Mouse (Mus musculus): ENCODE results near the gene Smarcc1. TPM values are rescaled to one million over a fixed set of nuclear protein-coding genes. Genes with fewer than 3 reads are reported as not detected.
A peak's percentile ranks its signal among the peaks of the same experiment; 100 is the strongest.
"Not testable (repeated sequence)": the region's sequence is repeated elsewhere in the genome, so short reads cannot be mapped to it uniquely, and the experiment has no call there.

The Smarcc1 gene
- polyA plus RNA-seq, 1 experiment from 2014 or later, result 58.1 TPM

GRCm38 (mm10) chr9:110139119-110139518, 21.6 kb downstream of the Smarcc1 start:
- Histone ChIP-seq H3K27ac (no peak overlapping the region), H3K9ac (ENCODE audit: low read depth, low read length) (no peak overlapping the region), H3K4me3 (replicated peaks; ENCODE audit: low read depth, low read length) (no peak overlapping the region), H3K36me3 (ENCODE audit: insufficient read depth, low read length) (peaks cover 22% of the 10 kb centered on the region; the same call in 1 of the 2 replicates), H3K4me1 (replicated peaks; ENCODE audit: insufficient read depth, low read length) (no peaks in the 10 kb centered on the region), H3K4me2 (ENCODE audit: low read length) (no peak overlapping the region), H3K9me3 (replicated peaks; ENCODE audit: low read length) (no peaks in the 10 kb centered on the region), H3K27me3 (ENCODE audit: insufficient read depth, low read length) (no peaks in the 10 kb centered on the region)
- no peak for TF ChIP-seq CTCF (IDR thresholded peaks at IDR 0.05; ENCODE audit: low read depth)
- no peak for DNase-seq (ENCODE audit: low spot score)
- WGBS, result 86% methylated on average over 4 of the region's 4 CpGs
- ATAC-seq (replicated peaks; ENCODE audit: low FRiP score, low read depth), result no peak

GRCm38 (mm10) chr9:110142097-110142496, 24.6 kb downstream of the Smarcc1 start:
- no peak overlapping the region for H3K4me3 ChIP-seq (replicated peaks; ENCODE audit: low read depth, low read length)
- H3K9me3 ChIP-seq (replicated peaks; ENCODE audit: low read length), result no peaks in the 10 kb centered on the region
- peaks cover 13% of the 10 kb centered on the region; the same call in 1 of the 2 replicates for H3K36me3 ChIP-seq (ENCODE audit: insufficient read depth, low read length)
- no peak overlapping the region for H3K4me2 ChIP-seq (ENCODE audit: low read length)
- DNase-seq (ENCODE audit: low spot score) (no peak), ATAC-seq (replicated peaks; ENCODE audit: low FRiP score, low read depth) (no peak)
- H3K4me1 ChIP-seq (replicated peaks; ENCODE audit: insufficient read depth, low read length), result no peaks in the 10 kb centered on the region
- no peak overlapping the region for H3K27ac ChIP-seq
- no peak overlapping the region for H3K9ac ChIP-seq (ENCODE audit: low read depth, low read length)
- TF ChIP-seq CTCF (IDR thresholded peaks at IDR 0.05; ENCODE audit: low read depth), result no peak
- WGBS, result 93% methylated on average over 1 of the region's 1 CpGs
- no peaks in the 10 kb centered on the region for H3K27me3 ChIP-seq (ENCODE audit: insufficient read depth, low read length)

- H3K4me1 ChIP-seq (replicated peaks; ENCODE audit: insufficient read depth, low read length), result no peaks in the 10 kb centered on the region
- no peak overlapping the region for H3K4me2 ChIP-seq (ENCODE audit: low read length)
- no peak for TF ChIP-seq CTCF (IDR thresholded peaks at IDR 0.05; ENCODE audit: low read depth)
- H3K9ac ChIP-seq (ENCODE audit: low read depth, low read length), result no peak overlapping the region
- ATAC-seq (replicated peaks; ENCODE audit: low FRiP score, low read depth), result no peak
- WGBS, result 67% methylated on average over 2 of the region's 2 CpGs
- H3K27ac ChIP-seq, result no peak overlapping the region
- DNase-seq (ENCODE audit: low spot score), result no peak
- H3K4me3 ChIP-seq (replicated peaks; ENCODE audit: low read depth, low read length), result no peak overlapping the region
- H3K27me3 ChIP-seq (ENCODE audit: insufficient read depth, low read length), result no peaks in the 10 kb centered on the region
- H3K9me3 ChIP-seq (replicated peaks; ENCODE audit: low read length), result no peaks in the 10 kb centered on the region
- peaks cover 19% of the 10 kb centered on the region; the same call in 1 of the 2 replicates for H3K36me3 ChIP-seq (ENCODE audit: insufficient read depth, low read length)
These were observed 31.1 kb downstream of the Smarcc1 start for GRCm38 (mm10) chr9:110148598-110148997.

GRCm38 (mm10) chr9:110159036-110159435, 41.5 kb downstream of the Smarcc1 start:
- no peaks in the 10 kb centered on the region for H3K4me1 ChIP-seq (replicated peaks; ENCODE audit: insufficient read depth, low read length)
- peaks cover 45% of the 10 kb centered on the region for H3K36me3 ChIP-seq (ENCODE audit: insufficient read depth, low read length)
- no peaks in the 10 kb centered on the region for H3K9me3 ChIP-seq (replicated peaks; ENCODE audit: low read length)
- DNase-seq (ENCODE audit: low spot score) (no peak), ATAC-seq (replicated peaks; ENCODE audit: low FRiP score, low read depth) (no peak)
- H3K4me3 ChIP-seq (replicated peaks; ENCODE audit: low read depth, low read length), result no peak overlapping the region
- no peaks in the 10 kb centered on the region for H3K27me3 ChIP-seq (ENCODE audit: insufficient read depth, low read length)
- TF ChIP-seq CTCF (IDR thresholded peaks at IDR 0.05; ENCODE audit: low read depth), result no peak
- no peak overlapping the region for H3K27ac ChIP-seq
- H3K9ac ChIP-seq (ENCODE audit: low read depth, low read length), result no peak overlapping the region
- H3K4me2 ChIP-seq (ENCODE audit: low read length), result no peak overlapping the region
- 100% methylated on average over 1 of the region's 1 CpGs for WGBS

GRCm38 (mm10) chr9:110160486-110160885, 43.0 kb downstream of the Smarcc1 start:
- not testable (repeated sequence) for H3K4me2 ChIP-seq (ENCODE audit: low read length); H3K27ac ChIP-seq; H3K4me3 ChIP-seq (replicated peaks; ENCODE audit: low read depth, low read length); DNase-seq (ENCODE audit: low spot score); H3K9me3 ChIP-seq (replicated peaks; ENCODE audit: low read length); H3K9ac ChIP-seq (ENCODE audit: low read depth, low read length); H3K27me3 ChIP-seq (ENCODE audit: insufficient read depth, low read length); H3K4me1 ChIP-seq (replicated peaks; ENCODE audit: insufficient read depth, low read length); ATAC-seq (replicated peaks; ENCODE audit: low FRiP score, low read depth)
- WGBS, result 94% methylated on average over 2 of the region's 2 CpGs
- peaks cover 48% of the 10 kb centered on the region for H3K36me3 ChIP-seq (ENCODE audit: insufficient read depth, low read length)

- no peak overlapping the region for H3K9ac ChIP-seq (ENCODE audit: low read depth, low read length)
- no peak overlapping the region for H3K4me2 ChIP-seq (ENCODE audit: low read length)
- H3K27me3 ChIP-seq (ENCODE audit: insufficient read depth, low read length), result no peaks in the 10 kb centered on the region
- peaks cover 44% of the 10 kb centered on the region for H3K36me3 ChIP-seq (ENCODE audit: insufficient read depth, low read length)
- no peaks in the 10 kb centered on the region for H3K4me1 ChIP-seq (replicated peaks; ENCODE audit: insufficient read depth, low read length)
- no peak for TF ChIP-seq CTCF (IDR thresholded peaks at IDR 0.05; ENCODE audit: low read depth)
- ATAC-seq (replicated peaks; ENCODE audit: low FRiP score, low read depth) (no peak), DNase-seq (ENCODE audit: low spot score) (peak; percentile 9)
- no peak overlapping the region for H3K27ac ChIP-seq
- no peak overlapping the region for H3K4me3 ChIP-seq (replicated peaks; ENCODE audit: low read depth, low read length)
- WGBS, result 66% methylated on average over 5 of the region's 5 CpGs
- no peaks in the 10 kb centered on the region for H3K9me3 ChIP-seq (replicated peaks; ENCODE audit: low read length)
These were observed 44.9 kb downstream of the Smarcc1 start for GRCm38 (mm10) chr9:110162441-110162840.

GRCm38 (mm10) chr9:110163071-110163470, 45.6 kb downstream of the Smarcc1 start:
- Histone ChIP-seq H3K27me3 (ENCODE audit: insufficient read depth, low read length) (no peaks in the 10 kb centered on the region), H3K36me3 (ENCODE audit: insufficient read depth, low read length) (peaks cover 45% of the 10 kb centered on the region), H3K4me1 (replicated peaks; ENCODE audit: insufficient read depth, low read length) (no peaks in the 10 kb centered on the region), H3K9ac (ENCODE audit: low read depth, low read length) (no peak overlapping the region), H3K9me3 (replicated peaks; ENCODE audit: low read length) (no peaks in the 10 kb centered on the region), H3K4me2 (ENCODE audit: low read length) (no peak overlapping the region), H3K4me3 (replicated peaks; ENCODE audit: low read depth, low read length) (no peak overlapping the region), H3K27ac (no peak overlapping the region)
- ATAC-seq (replicated peaks; ENCODE audit: low FRiP score, low read depth) (no peak), DNase-seq (ENCODE audit: low spot score) (no peak)
- TF ChIP-seq CTCF (IDR thresholded peaks at IDR 0.05; ENCODE audit: low read depth), result no peak
- 94% methylated on average over 2 of the region's 2 CpGs for WGBS

Data from kidney, postnatal 0 days (tissue).